Mouse (Mus musculus): ENCODE data around the gene Tssk3. TPM values are rescaled to one million over a fixed set of nuclear protein-coding genes. Genes with fewer than 3 reads are reported as not detected.

Gene Tssk3
- polyA plus RNA-seq, 1 experiment from 2014 or later = 0.07 TPM

- TF ChIP-seq CTCF (IDR thresholded peaks at IDR 0.05; ENCODE audit: low read depth) (no peak), EP300 (optimal IDR thresholded peaks at IDR 0.05) (no peak)
- Histone ChIP-seq H3K4me1 (replicated peaks; ENCODE audit: control insufficient read depth, insufficient read depth) (0 out of 2 replicates have a peak, but pooled peaks cover 3% of the 10 kb centered on the region), H3K4me2 (replicated peaks; ENCODE audit: low read depth) (no peak overlapping the region), H3K9ac (ENCODE audit: low read length) (no peak overlapping the region), H3K4me3 (ENCODE audit: low read depth, low read length) (no peak overlapping the region), H3K27me3 (ENCODE audit: control insufficient read depth, insufficient read depth, low read length) (no peaks in the 10 kb centered on the region), H3K36me3 (ENCODE audit: control insufficient read depth, insufficient read depth, low read length) (no peaks in the 10 kb centered on the region), H3K9me3 (ENCODE audit: control insufficient read depth, low read length) (no peaks in the 10 kb centered on the region), H3K27ac (replicated peaks) (no peak overlapping the region)
- DNase-seq (ENCODE audit: low spot score) = no peak
- 48% methylated on average over 6 of the region's 6 CpGs for WGBS
- no peak for ATAC-seq (ENCODE audit: low FRiP score, low TSS enrichment)
Measured at GRCm38 (mm10) chr4:129510723-129511412, 20.0 kb upstream of the Tssk3 start.

- no peak overlapping the region for H3K27ac ChIP-seq (replicated peaks)
- no peaks in the 10 kb centered on the region for H3K36me3 ChIP-seq (ENCODE audit: control insufficient read depth, insufficient read depth, low read length)
- ATAC-seq (ENCODE audit: low FRiP score, low TSS enrichment) (no peak), DNase-seq (ENCODE audit: low spot score) (no peak)
- no peak overlapping the region for H3K9ac ChIP-seq (ENCODE audit: low read length)
- TF ChIP-seq EP300 (optimal IDR thresholded peaks at IDR 0.05) (no peak), CTCF (IDR thresholded peaks at IDR 0.05; ENCODE audit: low read depth) (no peak)
- H3K9me3 ChIP-seq (ENCODE audit: control insufficient read depth, low read length) = no peaks in the 10 kb centered on the region
- no peaks in the 10 kb centered on the region for H3K27me3 ChIP-seq (ENCODE audit: control insufficient read depth, insufficient read depth, low read length)
- H3K4me1 ChIP-seq (replicated peaks; ENCODE audit: control insufficient read depth, insufficient read depth) = 0 out of 2 replicates have a peak, but pooled peaks cover 3% of the 10 kb centered on the region
- no peak overlapping the region for H3K4me3 ChIP-seq (ENCODE audit: low read depth, low read length)
- 81% methylated on average over 3 of the region's 3 CpGs for WGBS
- no peak overlapping the region for H3K4me2 ChIP-seq (replicated peaks; ENCODE audit: low read depth)
Measured at GRCm38 (mm10) chr4:129509650-129510049, 18.8 kb upstream of the Tssk3 start.

GRCm38 (mm10) chr4:129508834-129509600, 18.2 kb upstream of the Tssk3 start:
- Histone ChIP-seq H3K4me1 (replicated peaks; ENCODE audit: control insufficient read depth, insufficient read depth) (0 out of 2 replicates have a peak, but pooled peaks cover 3% of the 10 kb centered on the region), H3K4me2 (replicated peaks; ENCODE audit: low read depth) (no peak overlapping the region), H3K9me3 (ENCODE audit: control insufficient read depth, low read length) (no peaks in the 10 kb centered on the region), H3K36me3 (ENCODE audit: control insufficient read depth, insufficient read depth, low read length) (no peaks in the 10 kb centered on the region), H3K4me3 (ENCODE audit: low read depth, low read length) (no peak overlapping the region), H3K9ac (ENCODE audit: low read length) (no peak overlapping the region), H3K27ac (replicated peaks) (no peak overlapping the region), H3K27me3 (ENCODE audit: control insufficient read depth, insufficient read depth, low read length) (no peaks in the 10 kb centered on the region)
- no peak for TF ChIP-seq CTCF (IDR thresholded peaks at IDR 0.05; ENCODE audit: low read depth)
- TF ChIP-seq EP300 (optimal IDR thresholded peaks at IDR 0.05) = no peak
- no peak for ATAC-seq (ENCODE audit: low FRiP score, low TSS enrichment)
- peak; percentile 51 for DNase-seq (ENCODE audit: low spot score)
- WGBS = 59% methylated on average over 15 of the region's 15 CpGs

- Histone ChIP-seq H3K4me1 (replicated peaks; ENCODE audit: control insufficient read depth, insufficient read depth) (peaks cover 5% of the 10 kb centered on the region), H3K9ac (ENCODE audit: low read length) (no peak overlapping the region), H3K36me3 (ENCODE audit: control insufficient read depth, insufficient read depth, low read length) (no peaks in the 10 kb centered on the region), H3K9me3 (ENCODE audit: control insufficient read depth, low read length) (no peaks in the 10 kb centered on the region), H3K27me3 (ENCODE audit: control insufficient read depth, insufficient read depth, low read length) (no peaks in the 10 kb centered on the region), H3K4me3 (ENCODE audit: low read depth, low read length) (no peak overlapping the region), H3K4me2 (replicated peaks; ENCODE audit: low read depth) (no peak overlapping the region), H3K27ac (replicated peaks) (no peak overlapping the region)
- ATAC-seq (ENCODE audit: low FRiP score, low TSS enrichment) (no peak), DNase-seq (ENCODE audit: low spot score) (no peak)
- 51% methylated on average over 3 of the region's 3 CpGs for WGBS
- TF ChIP-seq EP300 (optimal IDR thresholded peaks at IDR 0.05) = no peak
- TF ChIP-seq CTCF (IDR thresholded peaks at IDR 0.05; ENCODE audit: low read depth) = no peak
Measured at GRCm38 (mm10) chr4:129508237-129508515, 17.4 kb upstream of the Tssk3 start.

GRCm38 (mm10) chr4:129507434-129508236, 16.8 kb upstream of the Tssk3 start:
- ATAC-seq (ENCODE audit: low FRiP score, low TSS enrichment) = no peak
- peaks cover 7% of the 10 kb centered on the region for H3K4me1 ChIP-seq (replicated peaks; ENCODE audit: control insufficient read depth, insufficient read depth)
- no peak overlapping the region for H3K27ac ChIP-seq (replicated peaks)
- no peak for DNase-seq (ENCODE audit: low spot score)
- H3K27me3 ChIP-seq (ENCODE audit: control insufficient read depth, insufficient read depth, low read length) = no peaks in the 10 kb centered on the region
- H3K9me3 ChIP-seq (ENCODE audit: control insufficient read depth, low read length) = no peaks in the 10 kb centered on the region
- WGBS = 58% methylated on average over 9 of the region's 10 CpGs
- H3K36me3 ChIP-seq (ENCODE audit: control insufficient read depth, insufficient read depth, low read length) = no peaks in the 10 kb centered on the region
- TF ChIP-seq CTCF (IDR thresholded peaks at IDR 0.05; ENCODE audit: low read depth) (no peak), EP300 (optimal IDR thresholded peaks at IDR 0.05) (no peak)
- H3K4me2 ChIP-seq (replicated peaks; ENCODE audit: low read depth) = no peak overlapping the region
- H3K4me3 ChIP-seq (ENCODE audit: low read depth, low read length) = no peak overlapping the region
- no peak overlapping the region for H3K9ac ChIP-seq (ENCODE audit: low read length)
